Mouse (Mus musculus): ENCODE results near the gene Fdx1. TPM values are rescaled to one million over a fixed set of nuclear protein-coding genes. Genes with fewer than 3 reads are reported as not detected.

The Fdx1 gene
- 76.8 and 78.7 TPM in 2 replicates for polyA plus RNA-seq (2016; fragmentation: Nextera tagmentation; extraction: Ambion mirVana)

DNA sequence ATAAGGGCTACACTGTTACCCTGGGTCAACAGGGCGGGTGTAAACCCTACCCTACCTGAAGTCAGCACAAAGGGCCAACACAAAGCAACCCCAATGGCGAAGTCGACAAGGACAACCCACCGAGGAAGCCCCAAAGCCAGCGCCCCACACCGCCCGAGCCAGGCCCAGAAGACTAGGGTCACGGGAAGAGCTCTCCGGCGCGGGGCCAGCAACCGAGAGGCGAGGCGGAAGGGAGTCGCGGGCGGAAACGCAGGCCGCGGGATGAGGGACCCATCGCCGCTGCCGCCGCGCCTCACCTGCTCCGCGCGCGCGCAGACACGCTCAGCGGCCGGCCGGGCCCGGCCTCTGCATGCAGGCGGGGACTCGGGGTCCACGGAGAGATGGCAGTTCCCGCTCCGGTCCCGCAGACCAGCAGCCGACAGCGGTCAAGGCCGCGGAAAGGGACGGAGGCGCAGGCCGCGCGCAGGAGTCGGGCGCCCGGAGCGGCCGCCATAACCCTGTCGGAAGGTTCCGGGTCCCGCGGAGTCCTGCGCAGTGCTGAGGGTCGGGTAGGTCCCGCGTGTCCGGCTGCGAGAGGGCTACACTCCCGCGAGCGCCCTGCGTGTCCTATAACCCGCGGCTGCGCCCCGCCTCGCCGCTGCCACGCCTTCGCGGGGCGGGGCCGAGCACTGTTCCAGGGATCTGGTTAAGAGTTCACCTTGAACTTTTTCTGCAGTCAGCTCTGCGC lies at the start of gene Fdx1:
Gene Fdx1, minus strand, starts transcription at position 582 of the 727 bp plus-strand sequence.
- peak within 1 kb of the TSS; percentile 68 for H3K4me2 ChIP-seq
- peak within 1 kb of the TSS; percentile 80 for H3K27ac ChIP-seq
- no peaks in the 10 kb centered on the region for H3K9me3 ChIP-seq
- ATAC-seq (ENCODE audit: insufficient number of reproducible peaks, insufficient read depth, low FRiP score, low TSS enrichment, low read depth): peak; percentile 97
- peak within 1 kb of the TSS; percentile 83 for H3K4me3 ChIP-seq (replicated peaks)
- 0 out of 2 replicates have a peak, but pooled peaks cover 5% of the 10 kb centered on the region for H3K27me3 ChIP-seq
- WGBS: under 1% methylated on average over 81 of the region's 81 CpGs
- H3K36me3 ChIP-seq: no peaks in the 10 kb centered on the region
- peaks cover 25% of the 10 kb centered on the region for H3K4me1 ChIP-seq (replicated peaks)
- H3K9ac ChIP-seq (replicated peaks): peak within 1 kb of the TSS; percentile 88

DNA sequence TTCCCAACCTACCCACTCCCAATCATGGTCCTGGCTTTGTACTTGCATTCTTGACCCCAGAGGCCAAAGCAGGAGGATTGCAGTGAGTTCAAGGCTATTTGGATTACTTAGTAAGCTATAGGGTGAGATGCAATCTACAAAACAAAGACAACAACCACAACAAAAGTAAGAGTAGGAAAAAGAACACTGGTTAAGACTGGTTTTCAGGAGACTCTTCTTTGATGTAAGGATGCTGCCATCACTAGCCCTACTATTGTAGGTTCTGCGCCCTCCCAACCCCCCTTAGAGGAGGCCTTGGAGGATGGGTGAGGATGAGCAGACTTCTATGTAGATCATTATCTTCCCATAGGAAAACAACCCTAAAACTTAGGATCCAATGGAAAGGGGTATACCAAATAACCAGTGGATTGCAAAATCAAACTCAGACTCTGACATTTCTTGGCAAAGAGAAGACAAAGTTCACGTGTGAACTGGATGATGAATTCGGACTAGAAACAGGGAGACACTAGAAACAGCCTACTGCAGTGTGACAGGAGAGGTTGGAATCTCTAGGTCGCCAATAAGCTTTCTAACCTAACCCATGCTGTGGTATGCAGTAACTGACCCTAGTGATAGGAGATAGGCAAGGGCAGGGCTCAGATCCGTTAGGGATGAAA lies 49.6 kb upstream of the Fdx1 start:
- H3K27ac ChIP-seq: no peak overlapping the region
- no peaks in the 10 kb centered on the region for H3K27me3 ChIP-seq
- no peak overlapping the region for H3K9ac ChIP-seq (replicated peaks)
- no peaks in the 10 kb centered on the region for H3K36me3 ChIP-seq
- no peak overlapping the region for H3K4me3 ChIP-seq (replicated peaks)
- no peak overlapping the region for H3K4me2 ChIP-seq
- H3K4me1 ChIP-seq (replicated peaks): no peaks in the 10 kb centered on the region
- WGBS: 79% methylated on average over 5 of the region's 5 CpGs
- H3K9me3 ChIP-seq: no peaks in the 10 kb centered on the region
- no peak for ATAC-seq (ENCODE audit: insufficient number of reproducible peaks, insufficient read depth, low FRiP score, low TSS enrichment, low read depth)

DNA sequence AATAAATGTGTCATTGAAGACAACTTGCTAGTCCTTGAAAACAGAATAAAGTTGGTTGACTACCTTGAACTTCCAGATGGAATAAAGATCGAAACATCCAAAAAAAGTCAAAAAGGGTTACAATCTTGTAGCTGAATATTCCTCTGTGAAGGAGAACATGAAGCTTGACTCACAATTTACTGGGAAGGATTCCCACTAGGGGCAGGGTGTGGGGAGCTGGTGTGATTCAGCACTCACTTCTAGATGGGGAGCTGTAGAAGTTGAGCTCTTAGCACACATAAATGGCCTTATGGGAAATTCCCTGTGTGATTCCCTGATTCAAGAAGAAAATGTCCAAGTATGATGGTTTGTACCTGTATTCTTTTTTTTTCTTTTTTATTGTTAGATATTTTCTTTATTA lies 49.0 kb upstream of the Fdx1 start:
- H3K9me3 ChIP-seq: no peaks in the 10 kb centered on the region
- no peak for ATAC-seq (ENCODE audit: insufficient number of reproducible peaks, insufficient read depth, low FRiP score, low TSS enrichment, low read depth)
- no peak overlapping the region for H3K4me2 ChIP-seq
- no peaks in the 10 kb centered on the region; the same call in 1 of the 2 replicates for H3K4me1 ChIP-seq (replicated peaks)
- WGBS: 96% methylated on average over 1 of the region's 1 CpGs
- H3K9ac ChIP-seq (replicated peaks): no peak overlapping the region
- no peak overlapping the region for H3K4me3 ChIP-seq (replicated peaks)
- no peak overlapping the region for H3K27ac ChIP-seq
- no peaks in the 10 kb centered on the region for H3K27me3 ChIP-seq
- no peaks in the 10 kb centered on the region for H3K36me3 ChIP-seq

DNA sequence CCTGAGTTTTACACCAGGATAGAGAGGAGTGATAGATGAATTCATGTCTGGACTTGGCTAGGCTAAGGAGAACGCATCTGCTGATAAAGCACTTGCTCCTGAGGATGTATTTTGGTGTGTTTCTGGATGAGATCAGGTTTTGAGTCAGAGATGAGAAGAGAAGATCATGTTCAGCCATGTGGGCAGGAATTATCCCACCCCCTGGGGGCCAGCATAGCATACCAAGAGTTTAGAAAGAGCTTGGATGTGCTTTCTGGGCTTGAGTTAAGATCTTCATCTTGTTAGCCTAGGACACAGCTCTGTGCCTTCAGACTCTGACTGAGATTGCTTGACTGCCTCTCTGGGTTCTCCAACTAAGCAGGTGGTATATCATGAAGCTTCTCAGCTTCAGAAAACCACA lies 45.2 kb upstream of the Fdx1 start:
- WGBS: 74% methylated on average over 1 of the region's 1 CpGs
- Histone ChIP-seq H3K4me1 (replicated peaks) (peaks cover 3% of the 10 kb centered on the region; the same call in 1 of the 2 replicates), H3K9ac (replicated peaks) (no peak overlapping the region), H3K4me2 (no peak overlapping the region), H3K27me3 (no peaks in the 10 kb centered on the region), H3K9me3 (no peaks in the 10 kb centered on the region), H3K4me3 (replicated peaks) (no peak overlapping the region), H3K27ac (no peak overlapping the region), H3K36me3 (no peaks in the 10 kb centered on the region)
- ATAC-seq (ENCODE audit: insufficient number of reproducible peaks, insufficient read depth, low FRiP score, low TSS enrichment, low read depth): no peak

DNA sequence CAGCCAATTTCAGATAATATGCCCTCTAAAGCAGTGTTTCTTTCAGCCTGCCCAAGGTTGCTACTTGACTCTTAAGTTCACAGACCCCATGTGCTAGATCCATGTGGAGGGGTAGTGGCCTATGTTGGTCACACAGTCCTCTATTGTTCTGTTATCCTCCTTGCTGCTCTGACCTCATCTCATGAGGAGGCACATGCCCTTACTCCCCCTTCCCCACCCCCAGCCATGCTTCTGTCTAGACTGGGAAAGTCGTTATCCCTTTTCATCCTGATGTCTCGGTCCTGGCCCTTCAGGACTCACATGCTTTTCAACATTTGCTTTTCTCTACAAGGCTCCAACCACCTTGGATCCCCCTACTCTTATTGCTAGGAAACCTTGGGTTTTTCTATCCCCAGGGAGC lies 44.0 kb upstream of the Fdx1 start:
- WGBS: 48% methylated on average over 2 of the region's 2 CpGs

DNA sequence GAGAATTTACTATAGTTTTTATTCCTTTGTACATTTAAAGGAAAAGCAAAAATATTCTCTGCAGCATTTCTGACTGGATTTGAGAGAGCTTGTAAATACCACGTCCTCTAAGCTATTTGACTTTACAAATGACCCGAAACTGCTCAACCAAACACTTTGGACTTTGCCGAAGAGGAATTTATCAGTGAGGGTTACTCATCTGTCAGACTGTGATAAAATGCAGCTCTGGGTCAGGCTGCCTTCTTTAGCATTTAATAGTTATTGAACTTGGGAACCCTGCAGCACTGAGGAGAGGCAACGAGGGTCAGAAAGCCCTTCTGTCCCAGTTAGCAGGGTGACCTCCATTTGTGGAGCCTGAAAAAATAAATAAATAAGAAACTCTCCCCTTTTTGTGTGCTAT lies 40.1 kb upstream of the Fdx1 start:
- no peaks in the 10 kb centered on the region for H3K36me3 ChIP-seq
- peaks cover 3% of the 10 kb centered on the region; the same call in 1 of the 2 replicates for H3K4me1 ChIP-seq (replicated peaks)
- no peak overlapping the region for H3K27ac ChIP-seq
- WGBS: 52% methylated on average over 4 of the region's 4 CpGs
- H3K4me2 ChIP-seq: no peak overlapping the region
- H3K27me3 ChIP-seq: no peaks in the 10 kb centered on the region
- ATAC-seq (ENCODE audit: insufficient number of reproducible peaks, insufficient read depth, low FRiP score, low TSS enrichment, low read depth): no peak
- no peak overlapping the region for H3K4me3 ChIP-seq (replicated peaks)
- H3K9me3 ChIP-seq: peaks cover 4% of the 10 kb centered on the region; the same call in 1 of the 2 replicates
- no peak overlapping the region for H3K9ac ChIP-seq (replicated peaks)

More for the DNA sequence above, 44.0 kb upstream of the Fdx1 start:
- ATAC-seq (ENCODE audit: insufficient number of reproducible peaks, insufficient read depth, low FRiP score, low TSS enrichment, low read depth): no peak
- no peaks in the 10 kb centered on the region for H3K9me3 ChIP-seq
- no peaks in the 10 kb centered on the region for H3K27me3 ChIP-seq
- H3K4me3 ChIP-seq (replicated peaks): no peak overlapping the region
- H3K27ac ChIP-seq: no peak overlapping the region
- peaks cover 3% of the 10 kb centered on the region; the same call in 1 of the 2 replicates for H3K4me1 ChIP-seq (replicated peaks)
- no peak overlapping the region for H3K9ac ChIP-seq (replicated peaks)
- no peak overlapping the region for H3K4me2 ChIP-seq
- H3K36me3 ChIP-seq: no peaks in the 10 kb centered on the region

DNA sequence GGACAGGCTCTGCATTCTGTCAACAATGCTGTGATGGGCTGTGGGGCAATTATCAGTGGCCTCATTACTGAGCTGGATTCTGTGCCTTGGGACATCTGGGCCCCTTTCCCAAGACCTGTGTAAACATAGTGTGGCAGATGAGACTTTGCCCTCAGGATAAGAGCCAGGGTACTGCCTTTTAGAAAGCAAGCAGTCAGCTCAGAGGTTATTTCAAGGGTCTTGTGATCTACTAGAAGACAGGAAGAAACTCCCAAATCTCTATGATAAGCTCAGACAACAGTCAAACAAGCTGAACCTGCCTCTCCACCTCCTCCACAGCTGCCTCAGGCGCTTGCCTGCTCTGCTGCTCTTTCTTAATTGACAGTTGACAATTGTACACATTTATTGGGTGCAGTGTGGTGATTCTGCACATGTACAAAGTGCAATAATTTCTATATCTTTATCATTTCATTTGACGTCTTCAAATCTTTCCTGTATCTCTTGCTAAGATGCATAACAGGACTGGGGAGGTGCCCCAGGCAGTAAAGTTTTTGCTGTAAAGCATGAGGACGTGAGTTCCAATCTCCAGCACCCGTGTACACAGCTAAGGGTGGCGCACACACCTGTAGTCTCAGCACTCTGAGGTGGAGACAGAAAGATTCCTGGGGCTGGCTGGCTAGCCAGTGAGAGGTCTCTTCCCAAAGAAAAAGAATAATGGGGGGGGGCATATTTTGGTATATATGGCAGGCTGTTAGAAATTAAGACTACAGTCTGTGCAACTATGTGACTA lies 32.2 kb upstream of the Fdx1 start:
- H3K9ac ChIP-seq (replicated peaks): no peak overlapping the region
- 61% methylated on average over 5 of the region's 5 CpGs for WGBS
- H3K27me3 ChIP-seq: no peaks in the 10 kb centered on the region
- H3K27ac ChIP-seq: no peak overlapping the region
- no peak for ATAC-seq (ENCODE audit: insufficient number of reproducible peaks, insufficient read depth, low FRiP score, low TSS enrichment, low read depth)
- no peaks in the 10 kb centered on the region for H3K4me1 ChIP-seq (replicated peaks)
- H3K9me3 ChIP-seq: peaks cover 11% of the 10 kb centered on the region; the same call in 1 of the 2 replicates
- no peak overlapping the region for H3K4me2 ChIP-seq
- H3K4me3 ChIP-seq (replicated peaks): no peak overlapping the region
- no peaks in the 10 kb centered on the region for H3K36me3 ChIP-seq

DNA sequence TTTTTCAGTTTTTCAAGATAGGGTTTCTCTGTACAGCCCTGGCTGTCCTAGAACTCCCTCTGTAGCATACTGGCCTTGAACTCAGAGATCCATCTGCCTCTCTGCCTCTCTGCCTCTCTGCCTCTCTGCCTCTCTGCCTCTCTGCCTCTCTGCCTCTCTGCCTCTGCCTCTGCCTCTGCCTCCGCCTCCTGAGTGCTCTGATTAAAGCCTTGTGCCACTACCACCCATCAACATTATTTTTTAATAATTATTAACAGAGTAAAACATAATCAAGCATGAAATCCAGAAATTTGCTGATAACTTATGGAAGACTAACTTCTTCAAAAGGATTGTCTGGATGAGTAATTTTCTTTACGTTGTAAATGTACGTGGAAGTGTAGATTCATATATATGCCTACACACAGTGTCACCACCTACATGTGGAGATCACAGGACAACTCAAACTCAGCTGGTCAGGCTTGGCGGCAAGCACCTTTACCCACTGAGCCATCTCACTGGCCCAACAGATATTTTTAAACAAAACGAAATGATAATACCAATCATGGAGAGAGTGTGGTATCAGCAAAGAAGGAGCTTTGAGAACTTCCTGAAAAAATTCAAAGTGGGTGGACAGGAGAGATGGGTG lies 31.4 kb upstream of the Fdx1 start:
- no peaks in the 10 kb centered on the region for H3K27me3 ChIP-seq
- no peak overlapping the region for H3K9ac ChIP-seq (replicated peaks)
- no peak overlapping the region for H3K27ac ChIP-seq
- no peaks in the 10 kb centered on the region for H3K4me1 ChIP-seq (replicated peaks)
- no peak overlapping the region for H3K4me3 ChIP-seq (replicated peaks)
- 82% methylated on average over 5 of the region's 5 CpGs for WGBS
- H3K9me3 ChIP-seq: peaks cover 11% of the 10 kb centered on the region; the same call in 1 of the 2 replicates
- H3K4me2 ChIP-seq: no peak overlapping the region
- no peaks in the 10 kb centered on the region for H3K36me3 ChIP-seq
- ATAC-seq (ENCODE audit: insufficient number of reproducible peaks, insufficient read depth, low FRiP score, low TSS enrichment, low read depth): no peak

DNA sequence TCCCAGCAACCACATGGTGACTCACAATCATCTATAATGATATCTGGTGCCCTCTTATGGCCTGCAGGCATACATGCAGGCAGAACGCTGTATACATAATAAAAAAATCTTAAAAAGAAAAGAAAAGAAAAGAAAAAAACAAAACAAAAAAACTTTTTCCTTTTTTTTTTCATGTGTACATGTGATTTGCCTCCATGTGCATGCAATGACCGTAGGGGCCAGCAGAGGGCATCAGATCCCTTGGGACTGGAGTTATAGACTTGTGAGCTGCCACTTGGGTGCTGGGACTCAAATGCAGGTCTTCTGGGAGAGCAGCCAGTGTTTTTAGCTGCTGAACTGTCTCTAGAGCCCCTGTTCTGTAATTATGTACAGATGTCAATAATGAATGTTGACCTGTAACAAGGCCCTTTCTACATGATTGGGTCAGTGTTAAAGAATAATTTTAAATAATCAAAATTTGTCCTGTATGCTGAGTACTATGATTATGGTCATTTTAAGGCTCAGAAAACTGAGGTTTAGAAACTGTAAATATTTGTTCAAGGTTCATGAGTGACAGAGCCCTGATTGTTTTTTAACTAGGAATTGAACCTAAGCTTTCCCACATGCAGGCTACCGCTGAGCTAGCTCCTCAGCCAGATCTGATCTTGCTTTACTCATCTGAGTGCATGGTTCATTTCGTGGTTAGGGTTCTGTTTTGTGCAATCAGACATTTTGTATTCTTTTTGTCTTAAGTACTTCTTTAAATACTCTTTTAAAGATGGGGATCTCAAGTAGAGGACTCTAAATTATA lies 30.3 kb upstream of the Fdx1 start:
- Histone ChIP-seq H3K9ac (replicated peaks) (no peak overlapping the region), H3K4me3 (replicated peaks) (no peak overlapping the region), H3K9me3 (peaks cover 9% of the 10 kb centered on the region; the same call in 1 of the 2 replicates), H3K4me2 (no peak overlapping the region), H3K27me3 (no peaks in the 10 kb centered on the region), H3K4me1 (replicated peaks) (no peaks in the 10 kb centered on the region), H3K27ac (no peak overlapping the region), H3K36me3 (no peaks in the 10 kb centered on the region)
- whole genome bisulfite sequencing: 80% methylated on average over 4 of the region's 4 CpGs
- ATAC-seq (ENCODE audit: insufficient number of reproducible peaks, insufficient read depth, low FRiP score, low TSS enrichment, low read depth): no peak

DNA sequence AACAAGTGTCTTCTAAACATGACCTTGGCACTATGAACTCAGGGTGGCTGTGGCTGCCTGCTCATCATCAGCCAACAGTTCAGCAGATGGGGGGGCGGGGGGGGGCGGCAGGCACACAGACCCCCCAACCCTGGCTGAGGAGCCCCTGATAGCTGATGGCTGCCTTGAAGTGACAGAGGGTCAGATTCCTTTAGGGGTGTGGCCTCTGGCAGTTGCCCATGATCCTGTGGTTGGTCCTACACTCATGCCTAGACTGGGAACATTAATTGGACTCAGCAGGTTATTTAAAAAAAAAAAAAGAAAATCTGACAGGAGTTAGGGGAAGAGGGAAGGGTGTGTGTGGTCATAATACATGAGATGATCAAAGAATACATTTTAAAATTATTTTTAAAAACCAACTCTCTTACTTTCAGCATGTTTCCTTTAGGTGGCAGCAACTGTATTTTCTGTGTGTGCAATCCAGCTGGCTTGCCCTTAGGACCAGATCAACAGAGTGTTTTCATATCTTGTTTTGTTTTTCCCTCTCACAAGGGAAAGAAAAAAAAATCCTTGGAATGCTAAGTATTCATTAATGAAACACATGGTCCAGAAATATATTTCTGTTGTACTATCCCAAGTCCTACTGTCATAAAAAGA lies 28.0 kb upstream of the Fdx1 start:
- WGBS: 17% methylated on average over 2 of the region's 2 CpGs
- Histone ChIP-seq H3K4me1 (replicated peaks) (no peaks in the 10 kb centered on the region), H3K4me2 (no peak overlapping the region), H3K9me3 (no peaks in the 10 kb centered on the region), H3K36me3 (no peaks in the 10 kb centered on the region), H3K27ac (no peak overlapping the region), H3K4me3 (replicated peaks) (no peak overlapping the region), H3K9ac (replicated peaks) (no peak overlapping the region), H3K27me3 (no peaks in the 10 kb centered on the region)
- no peak for ATAC-seq (ENCODE audit: insufficient number of reproducible peaks, insufficient read depth, low FRiP score, low TSS enrichment, low read depth)

All from limb, embryonic 12.5 days (tissue).